Mouse (Mus musculus): Measurements from ENCODE around the gene Themis2. TPM values are rescaled to one million over a fixed set of nuclear protein-coding genes. Genes with fewer than 3 reads are reported as not detected.
"Not testable (repeated sequence)": the region's sequence is repeated elsewhere in the genome, so short reads cannot be mapped to it uniquely, and the experiment has no call there.

Themis2 gene
- polyA plus RNA-seq, 1 experiment: 5.0 TPM

- no peak for DNase-seq (ENCODE audit: low spot score)
Measured at GRCm38 (mm10) chr4:132799845-132800244, 3.7 kb upstream of the Themis2 start.

- not testable (repeated sequence) for DNase-seq (ENCODE audit: low spot score)
Measured at GRCm38 (mm10) chr4:132798666-132799065, 2.5 kb upstream of the Themis2 start.

GRCm38 (mm10) chr4:132798028-132798427 is 1.8 kb upstream of the Themis2 start:
- no peak for DNase-seq (ENCODE audit: low spot score)

GRCm38 (mm10) chr4:132797461-132797860 is 1.3 kb upstream of the Themis2 start:
- no peak for DNase-seq (ENCODE audit: low spot score)

GRCm38 (mm10) chr4:132795171-132795570 is 1.0 kb downstream of the Themis2 start:
- DNase-seq (ENCODE audit: low spot score): no peak

- no peak for DNase-seq (ENCODE audit: low spot score)
Measured at GRCm38 (mm10) chr4:132794760-132795159, 1.4 kb downstream of the Themis2 start.

- DNase-seq (ENCODE audit: low spot score): no peak
Measured at GRCm38 (mm10) chr4:132794028-132794427, 2.2 kb downstream of the Themis2 start.

GRCm38 (mm10) chr4:132793322-132794004 is 2.7 kb downstream of the Themis2 start:
- DNase-seq (ENCODE audit: low spot score): not testable (repeated sequence)

- DNase-seq (ENCODE audit: low spot score): no peak
Measured at GRCm38 (mm10) chr4:132789731-132790130, 6.5 kb downstream of the Themis2 start.

GRCm38 (mm10) chr4:132785228-132785627 is 11.0 kb downstream of the Themis2 start:
- DNase-seq (ENCODE audit: low spot score): no peak

- no peak for DNase-seq (ENCODE audit: low spot score)
Measured at GRCm38 (mm10) chr4:132783732-132784131, 12.5 kb downstream of the Themis2 start.

- no peak for DNase-seq (ENCODE audit: low spot score)
Measured at GRCm38 (mm10) chr4:132780288-132780687, 15.9 kb downstream of the Themis2 start.

- no peak for DNase-seq (ENCODE audit: low spot score)
Measured at GRCm38 (mm10) chr4:132778562-132779201, 17.5 kb downstream of the Themis2 start.

GRCm38 (mm10) chr4:132776764-132777163 is 19.4 kb downstream of the Themis2 start:
- peak; percentile 44 for DNase-seq (ENCODE audit: low spot score)

GRCm38 (mm10) chr4:132774905-132775304 is 21.3 kb downstream of the Themis2 start:
- DNase-seq (ENCODE audit: low spot score): no peak

GRCm38 (mm10) chr4:132771776-132772175 is 24.4 kb downstream of the Themis2 start:
- DNase-seq (ENCODE audit: low spot score): no peak

GRCm38 (mm10) chr4:132767914-132768876 is 28.0 kb downstream of the Themis2 start, which contains the start of gene Rpa2:
TSS of gene Rpa2 (plus strand) at chr4:132768332.
- DNase-seq (ENCODE audit: low spot score): peak; percentile 89

- not testable (repeated sequence) for DNase-seq (ENCODE audit: low spot score)
Measured at GRCm38 (mm10) chr4:132763125-132763524, 33.1 kb downstream of the Themis2 start.

GRCm38 (mm10) chr4:132762602-132763001 is 33.6 kb downstream of the Themis2 start:
- DNase-seq (ENCODE audit: low spot score): no peak

- no peak for DNase-seq (ENCODE audit: low spot score)
Measured at GRCm38 (mm10) chr4:132760296-132760695, 35.9 kb downstream of the Themis2 start.

GRCm38 (mm10) chr4:132757633-132758351 is 38.4 kb downstream of the Themis2 start:
- DNase-seq (ENCODE audit: low spot score): no peak
